Mouse (Mus musculus) liver, embryonic 14.5 days (tissue): ENCODE data around the gene Ccdc83.

Experiments used
- CTCF ChIP-seq: IDR thresholded peaks from 2 replicates; pipeline ENCODE4 v1.5.1; 2016; ENCODE audit warnings: antibody characterized with exemption, low read depth, control low read depth
- EP300 ChIP-seq: IDR thresholded peaks from 2 replicates; pipeline ENCODE4 v1.6.1; 2016; ENCODE audit warnings: antibody characterized with exemption, low read depth

- TF ChIP-seq CTCF, result no peak
- TF ChIP-seq EP300, result no peak
Observed at GRCm38 (mm10) chr7:90221487-90221886, 44.1 kb downstream of the Ccdc83 start.
